Mouse (Mus musculus) left cerebral cortex, adult 2 months (tissue): ENCODE measurements around the gene Dhx9. TPM values are rescaled to one million over a fixed set of nuclear protein-coding genes. Genes with fewer than 3 reads are reported as not detected.
"Not testable (repeated sequence)": the region's sequence is repeated elsewhere in the genome, so short reads cannot be mapped to it uniquely, and the experiment has no call there.

Source experiments
- DNase-seq, 2 experiments: peaks; one replicate each; pipeline ENCODE4 v3.0.0; 2021 to 2022; ENCODE audit warnings: low spot score in 2 of 2, mixed read lengths in 1 of 2; ENCODE audit errors: extremely low spot score in 1 of 2
- H3K27ac ChIP-seq: fragments of 200-600 bp; 2 replicates; pipeline ENCODE4 v1.8.1; 2022
- H3K4me3 ChIP-seq: fragments of 200-600 bp; 2 replicates; pipeline ENCODE4 v1.8.1; 2022
- CTCF ChIP-seq: fragments of 200-600 bp; IDR thresholded peaks from 2 replicates; pipeline ENCODE4 v1.8.1; 2022; ENCODE audit warnings: antibody characterized with exemption, mild to moderate bottlenecking, moderate library complexity
- intact Hi-C: fragments of 180-260 bp; cut with DNase I; formaldehyde crosslinking; loops from one replicate; pipeline ENCODE4 v1.15.1; 2025
- total RNA-seq, 2 experiments: library from RNA; stranded (reverse); gene quantifications; 2 replicates each; pipeline ENCODE4 v1.2.3; 2021

The Dhx9 gene
- total RNA-seq, 2 experiments from 2014 or later, result 95.3 to 102 TPM

DNA sequence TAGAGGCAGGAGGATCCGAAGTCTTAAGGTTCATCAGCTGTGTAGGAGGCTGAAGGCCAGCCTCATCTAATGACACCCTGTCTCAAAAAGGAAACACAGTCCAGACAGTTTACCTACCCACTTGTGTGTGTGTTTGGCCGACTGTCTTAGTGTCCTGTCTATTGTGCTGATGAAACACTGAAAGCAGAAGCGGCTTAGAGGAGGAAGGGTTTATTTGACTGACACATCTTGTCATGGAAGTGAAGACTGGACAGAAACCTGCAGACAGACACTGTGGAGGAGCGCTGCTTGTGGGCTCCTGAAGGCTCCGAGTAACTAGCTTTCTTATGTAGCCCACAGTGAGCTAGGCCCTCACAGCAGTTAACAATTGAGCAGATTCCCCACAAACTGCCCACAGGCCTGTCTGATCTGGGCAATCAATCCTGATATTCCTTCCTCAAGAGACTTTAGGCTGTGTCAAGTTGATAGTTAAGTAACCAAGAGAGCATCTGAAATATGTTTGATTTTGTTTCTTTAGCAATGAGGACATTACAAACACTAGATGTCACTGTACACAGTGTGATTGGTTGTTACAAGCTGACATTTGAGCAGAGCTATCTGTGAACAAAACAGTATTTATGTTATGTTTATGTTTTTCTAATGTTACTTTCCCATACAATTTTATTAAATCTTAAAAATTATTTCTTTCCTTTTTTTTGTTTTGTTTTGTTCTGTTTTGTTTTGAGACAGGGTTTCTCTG is 53.4 kb downstream of the Dhx9 start:
- intact Hi-C loops, result no loop called here
- no peak for DNase-seq
- peak; percentile 2; the same call in 1 of the 2 replicates for TF ChIP-seq CTCF

DNA sequence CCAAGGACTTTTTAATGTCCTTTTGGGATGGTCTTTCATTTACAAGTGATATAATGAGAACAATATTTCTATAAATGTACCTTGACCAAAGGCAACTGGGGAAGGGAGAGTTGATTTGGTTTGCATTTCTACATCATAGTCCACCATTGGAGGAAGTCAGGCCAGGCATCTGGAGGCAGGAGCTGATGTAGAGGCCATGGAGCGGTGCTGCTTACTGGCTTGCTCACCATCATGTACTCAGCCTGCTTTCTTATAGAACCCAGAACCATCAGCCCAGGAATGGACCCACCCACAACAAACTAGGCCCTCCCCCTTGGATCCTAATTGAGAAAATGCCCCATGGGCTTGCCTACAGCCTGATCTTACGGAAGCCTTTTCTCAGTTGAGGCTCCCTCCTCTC is 55.1 kb downstream of the Dhx9 start:
- intact Hi-C loops, result no loop called here
- TF ChIP-seq CTCF, result no peak
- no peak overlapping the region for H3K4me3 ChIP-seq
- no peak overlapping the region for H3K27ac ChIP-seq
- no peak for DNase-seq

More for the DNA sequence above, 53.4 kb downstream of the Dhx9 start:
- H3K4me3 ChIP-seq, result no peak overlapping the region
- H3K27ac ChIP-seq, result no peak overlapping the region

DNA sequence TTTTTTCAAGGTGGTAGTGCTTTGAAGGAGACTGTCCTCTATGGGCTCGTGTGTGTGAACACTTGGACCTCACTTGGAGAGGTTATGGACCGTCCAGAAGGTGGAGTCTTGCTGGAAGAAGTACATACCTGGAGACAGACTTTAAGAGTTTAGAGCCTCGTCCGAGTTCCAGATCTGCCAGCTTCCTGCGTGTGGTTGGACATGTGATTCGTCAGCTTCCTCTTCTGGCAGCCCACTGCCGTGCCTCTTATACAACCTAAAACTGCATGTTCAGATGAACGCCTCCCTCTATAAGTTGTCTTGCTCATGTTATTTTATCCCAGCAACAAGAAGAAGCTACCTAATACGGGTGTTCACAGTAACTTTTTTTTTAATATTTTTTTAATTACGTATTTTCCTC is 55.8 kb downstream of the Dhx9 start:
- no peak for DNase-seq
- H3K4me3 ChIP-seq, result no peak overlapping the region
- no peak for TF ChIP-seq CTCF
- no peak overlapping the region for H3K27ac ChIP-seq
- intact Hi-C loops, result no loop called here

DNA sequence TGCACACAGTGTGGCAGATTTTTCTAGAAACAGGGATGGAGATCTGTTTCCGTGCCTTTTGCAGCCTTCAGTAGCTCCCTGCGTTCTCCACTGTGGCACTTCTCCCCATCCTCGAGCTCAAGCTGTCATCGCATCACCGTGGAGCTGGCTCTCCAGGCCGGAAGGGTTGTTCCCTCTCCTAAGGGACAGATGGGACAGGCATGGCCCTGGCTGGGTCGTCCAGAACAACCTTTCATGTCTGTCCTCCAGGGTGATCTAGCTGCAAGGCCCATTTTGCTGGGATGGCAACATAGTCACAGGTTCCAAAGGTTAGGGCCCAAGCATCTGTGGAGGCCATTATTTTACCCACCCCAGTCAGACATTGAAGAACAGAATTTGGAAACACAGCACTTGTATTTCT is 56.3 kb downstream of the Dhx9 start:
- no peak for TF ChIP-seq CTCF
- Histone ChIP-seq H3K4me3 (no peak overlapping the region), H3K27ac (no peak overlapping the region)
- intact Hi-C loops, result no loop called here
- no peak for DNase-seq

DNA sequence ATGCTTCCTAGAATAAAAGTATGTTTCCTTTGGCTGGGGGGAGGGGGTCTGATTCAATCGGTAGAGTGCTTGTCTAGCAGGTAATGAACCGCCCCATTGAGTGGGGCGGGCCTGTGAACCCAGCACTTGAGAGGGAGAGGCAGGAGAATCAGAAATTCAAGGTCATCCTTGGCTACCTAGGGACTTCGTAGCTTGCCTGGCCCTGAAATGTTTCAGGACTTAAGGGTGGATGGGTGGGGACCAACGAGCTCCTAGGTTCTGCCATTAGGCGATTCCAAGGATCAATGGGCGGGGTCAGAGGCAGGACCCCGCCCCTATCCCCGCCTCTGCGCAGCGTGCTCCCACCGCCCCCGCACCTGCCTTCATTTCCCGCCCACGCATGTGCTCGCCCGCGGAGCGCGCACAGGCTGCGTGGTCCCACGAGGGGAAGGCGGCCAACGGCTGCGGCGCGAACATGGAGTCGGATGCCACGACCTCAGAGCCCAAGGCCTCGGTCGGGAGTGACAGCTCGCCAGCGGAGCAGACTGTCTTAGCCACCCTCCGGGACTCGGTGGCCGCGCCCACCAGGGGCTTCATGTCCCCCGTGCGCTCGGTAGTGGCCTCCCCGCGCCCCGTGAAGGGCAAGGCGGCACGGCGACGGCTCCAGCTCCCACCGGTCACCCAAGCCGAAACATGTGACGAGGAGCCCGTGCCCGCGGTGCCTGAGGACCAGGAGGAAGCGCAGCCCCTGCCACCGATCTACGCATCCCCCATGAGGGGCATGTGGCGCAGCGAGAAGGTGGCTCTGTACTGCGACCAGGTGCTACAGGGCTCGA is 62.5 kb downstream of the Dhx9 start, which contains the start of gene Shcbp1l:
Gene Shcbp1l (plus strand): TSS at position 393 of the 815 bp plus-strand sequence.
- peak; percentile 69 to 79 for DNase-seq
- Histone ChIP-seq H3K27ac (peak within 1 kb of the TSS; percentile 64), H3K4me3 (peak within 1 kb of the TSS; percentile 71)
- no peak for TF ChIP-seq CTCF
- intact Hi-C loops, result no loop called here

DNA sequence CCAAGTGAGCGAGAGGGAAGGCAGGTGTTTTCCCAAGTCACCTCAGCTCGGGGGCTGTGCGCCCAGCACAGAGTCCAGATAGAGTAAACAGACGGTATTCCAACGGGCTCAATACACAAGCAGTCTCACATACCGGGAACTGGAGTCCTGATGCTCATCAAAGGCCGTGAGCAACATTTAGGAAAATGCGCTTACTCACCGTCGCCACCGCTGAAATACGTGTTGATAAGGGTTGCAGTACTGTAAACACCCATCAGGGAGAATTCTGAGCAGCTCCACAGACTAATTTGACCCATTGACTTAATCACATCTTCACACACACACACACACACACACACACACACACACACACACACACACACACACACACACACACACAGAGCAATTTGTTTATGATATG is 63.2 kb downstream of the Dhx9 start:
- Histone ChIP-seq H3K4me3 (no peak overlapping the region), H3K27ac (no peak overlapping the region)
- no peak; the same call in 1 of the 2 replicates for TF ChIP-seq CTCF
- DNase-seq, result no peak
- intact Hi-C loops, result no loop called here

DNA sequence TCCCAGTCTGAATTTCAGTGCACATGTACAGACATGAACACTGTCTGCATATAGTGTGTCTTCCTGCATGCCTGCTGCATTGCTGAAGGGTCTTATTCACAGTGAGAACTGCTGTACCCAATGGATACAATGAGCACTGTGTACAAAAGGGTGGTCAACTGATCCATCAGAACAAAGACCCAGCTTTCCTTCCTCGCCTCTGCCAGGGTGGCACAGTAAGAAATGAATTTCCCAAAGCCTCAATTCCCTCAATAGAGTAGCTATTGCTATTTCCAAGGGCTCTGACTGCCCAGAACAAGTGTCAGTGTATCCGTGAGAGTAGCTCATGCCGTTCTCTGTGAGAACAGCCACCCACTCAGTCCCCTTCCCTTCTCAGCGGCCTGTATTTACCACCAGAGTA is 69.7 kb downstream of the Dhx9 start:
- H3K27ac ChIP-seq, H3K4me3 ChIP-seq, DNase-seq: not testable (repeated sequence)
- intact Hi-C loops, result loop anchor here (10.0 kb wide), 1 partner anchor 633 kb away; no protein-coding TSS in a partner anchor

DNA sequence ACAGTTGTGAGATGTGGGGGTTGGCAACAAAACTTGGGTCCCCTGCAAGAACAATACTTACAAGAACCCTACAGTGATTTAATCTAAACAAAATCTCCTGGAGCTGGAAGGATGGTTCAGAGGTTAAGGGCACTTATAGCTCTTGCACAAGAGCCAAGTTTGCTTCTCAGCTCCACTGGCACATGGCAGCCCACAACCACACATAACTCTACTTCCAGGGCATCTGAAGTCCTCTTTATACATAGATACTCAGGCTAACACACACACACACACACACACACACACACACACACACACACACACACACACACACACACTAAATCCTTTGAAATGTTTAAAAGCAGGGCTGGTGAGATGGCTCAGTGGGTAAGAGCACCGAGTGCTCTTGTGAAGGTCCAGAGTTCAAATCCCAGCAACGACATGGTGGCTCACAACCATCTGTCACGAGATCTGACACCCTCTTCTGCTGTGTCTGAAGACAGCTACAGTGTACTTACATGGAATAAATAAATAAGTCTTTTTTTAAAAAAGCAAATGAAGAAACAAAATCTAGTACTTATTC is 71.1 kb downstream of the Dhx9 start:
- intact Hi-C loops, result loop anchor here (10.0 kb wide), 1 partner anchor 632 kb away; no protein-coding TSS in a partner anchor
- not testable (repeated sequence) for DNase-seq, H3K27ac ChIP-seq, H3K4me3 ChIP-seq

DNA sequence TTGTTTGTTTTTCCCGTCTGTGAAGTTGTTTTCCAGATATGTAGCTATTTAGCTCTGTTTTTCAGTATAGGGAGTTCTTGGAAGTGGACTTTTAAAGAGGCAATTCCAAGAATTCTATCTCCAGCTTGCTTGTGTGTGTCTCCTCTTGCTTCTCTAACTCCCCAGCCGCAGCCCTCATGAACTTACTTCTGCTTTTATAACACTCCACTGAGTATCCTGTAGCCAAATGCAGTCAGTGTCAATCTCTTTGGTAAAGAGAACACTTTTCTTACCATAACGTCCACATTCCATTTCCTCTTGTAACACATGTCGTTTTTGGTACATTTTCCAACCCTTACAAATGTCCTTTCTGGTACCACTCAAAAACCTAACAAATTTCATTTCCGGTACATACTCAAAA is 71.7 kb downstream of the Dhx9 start:
- H3K27ac ChIP-seq, H3K4me3 ChIP-seq, DNase-seq: not testable (repeated sequence)
- intact Hi-C loops, result loop anchor here (10.0 kb wide), 1 partner anchor 631 kb away; no protein-coding TSS in a partner anchor

DNA sequence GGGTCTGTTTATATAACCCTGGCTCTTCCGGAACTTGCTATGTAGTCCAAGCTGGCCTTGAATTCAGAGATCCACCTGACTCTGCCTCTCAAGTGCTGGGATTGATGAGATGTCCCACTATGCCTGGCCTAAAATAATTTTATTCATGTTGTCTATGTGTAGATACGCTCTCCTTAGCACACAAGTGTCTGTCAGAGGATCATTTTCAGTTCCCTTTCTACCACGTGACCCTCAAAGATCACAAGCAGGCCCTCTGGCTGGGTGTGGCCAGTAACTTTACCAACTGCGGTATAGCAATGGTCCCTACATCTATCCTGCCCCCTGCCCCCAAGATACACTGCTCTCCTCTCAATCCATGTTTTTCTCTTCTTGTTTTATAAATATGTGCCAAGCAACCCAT is 72.5 kb downstream of the Dhx9 start:
- TF ChIP-seq CTCF, result no peak
- no peak overlapping the region for H3K4me3 ChIP-seq
- intact Hi-C loops, result loop anchor here (10.0 kb wide), 1 partner anchor 630 kb away; no protein-coding TSS in a partner anchor
- no peak for DNase-seq
- peak overlapping the region; percentile 16; the same call in 1 of the 2 replicates for H3K27ac ChIP-seq

DNA sequence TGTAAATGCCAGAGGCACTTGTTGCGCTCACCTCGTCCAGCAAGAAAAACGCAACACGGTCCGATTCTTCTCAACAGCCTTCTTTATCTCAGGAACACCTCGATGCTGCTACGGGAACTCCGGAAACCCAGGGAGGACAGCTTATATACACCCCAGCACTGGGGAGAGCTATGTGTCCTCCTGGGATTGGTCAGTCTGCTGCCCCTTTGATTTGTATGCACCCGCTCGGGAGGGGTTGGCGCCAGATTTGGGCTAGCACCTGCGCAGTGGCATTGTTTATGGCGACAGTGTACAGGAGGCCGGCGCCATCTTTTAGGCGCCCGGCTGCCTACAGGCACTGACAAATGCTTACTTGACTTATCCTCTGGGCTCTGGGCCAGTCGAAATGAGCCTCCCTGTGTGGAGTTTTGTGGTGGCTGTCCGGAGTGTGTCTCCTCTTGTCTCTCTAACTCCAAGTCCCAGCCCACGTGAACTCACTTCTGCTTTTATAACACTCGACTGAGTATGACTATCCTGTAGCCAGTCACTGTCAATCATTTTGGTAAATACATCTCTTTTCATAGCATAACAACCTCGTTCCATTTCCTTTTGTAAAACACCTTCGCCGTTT is 73.2 kb downstream of the Dhx9 start:
- Histone ChIP-seq H3K4me3 (peak overlapping the region; percentile 0; the same call in 1 of the 2 replicates), H3K27ac (peak overlapping the region; percentile 4; the same call in 1 of the 2 replicates)
- intact Hi-C loops, result loop anchor here (10.0 kb wide), 1 partner anchor 629 kb away; no protein-coding TSS in a partner anchor
- peak; percentile 49 to 73 for DNase-seq

DNA sequence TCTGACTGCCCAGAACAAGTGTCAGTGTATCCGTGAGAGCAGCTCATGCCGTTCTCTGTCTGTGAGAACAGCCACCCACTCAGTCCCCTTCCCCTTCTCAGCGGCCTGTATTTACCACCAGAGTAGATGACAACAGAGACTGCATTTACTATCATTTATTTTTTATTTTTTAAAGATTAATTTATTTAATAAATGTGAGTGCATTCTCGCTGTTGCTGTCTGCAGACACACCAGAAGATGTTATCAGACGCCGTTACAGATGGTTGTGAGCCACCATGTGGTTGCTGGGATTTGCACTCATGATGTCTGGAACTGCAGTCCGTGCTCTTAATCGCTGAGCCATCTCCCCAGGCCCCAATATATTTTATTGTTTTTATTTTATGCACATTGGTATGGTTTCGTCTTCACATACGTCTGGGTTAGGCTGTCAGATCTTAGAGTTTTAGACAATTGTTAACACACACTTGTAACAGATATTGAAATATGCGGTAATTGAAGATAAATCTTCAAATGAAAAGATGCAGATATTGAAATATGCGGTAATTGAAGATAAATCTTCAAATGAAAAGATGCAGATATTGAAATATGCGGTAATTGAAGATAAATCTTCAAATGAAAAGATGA is 74.0 kb downstream of the Dhx9 start:
- Histone ChIP-seq H3K27ac (peak overlapping the region; percentile 38), H3K4me3 (peak overlapping the region; percentile 0; the same call in 1 of the 2 replicates)
- not testable (repeated sequence) for DNase-seq
- intact Hi-C loops, result loop anchor here (10.0 kb wide), 1 partner anchor 629 kb away; no protein-coding TSS in a partner anchor

DNA sequence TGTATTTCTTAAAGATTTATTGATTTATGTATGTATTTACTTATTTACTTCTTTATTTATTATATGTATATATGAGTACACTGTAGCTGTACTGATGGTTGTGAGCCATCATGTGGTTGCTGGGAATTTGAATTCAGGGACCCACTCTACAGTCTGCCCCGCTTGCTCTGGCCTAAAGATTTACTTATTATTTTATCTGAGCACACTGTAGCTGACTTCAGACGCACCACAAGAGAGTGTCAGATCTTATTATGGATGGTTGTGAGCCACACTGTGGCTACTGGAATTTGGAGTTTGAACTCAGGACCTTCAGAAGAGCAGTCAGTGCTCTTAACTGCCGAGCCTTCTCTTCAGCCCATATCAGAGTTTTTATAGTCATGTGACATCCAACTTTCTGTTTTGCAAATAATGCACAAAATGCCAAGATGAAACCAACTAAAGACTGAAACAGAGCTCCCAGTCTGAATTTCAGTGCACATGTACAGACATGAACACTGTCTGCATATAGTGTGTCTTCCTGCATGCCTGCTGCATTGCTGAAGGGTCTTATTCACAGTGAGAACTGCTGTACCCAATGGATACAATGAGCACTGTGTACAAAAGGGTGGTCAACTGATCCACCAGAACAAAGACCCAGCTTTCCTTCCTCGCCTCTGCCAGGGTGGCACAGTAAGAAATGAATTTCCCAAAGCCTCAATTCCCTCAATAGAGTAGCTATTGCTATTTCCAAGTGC is 74.6 kb downstream of the Dhx9 start:
- not testable (repeated sequence) for DNase-seq
- intact Hi-C loops, result loop anchor here (10.0 kb wide), 1 partner anchor 628 kb away; no protein-coding TSS in a partner anchor
- H3K4me3 ChIP-seq, result 0 out of 2 replicates have a peak overlapping the region, but pooled peaks have one; percentile 0
- H3K27ac ChIP-seq, result peak overlapping the region; percentile 38; the same call in 1 of the 2 replicates
